Mouse (Mus musculus): Measurements from ENCODE around the gene Mettl13.
A peak's percentile ranks its signal among the peaks of the same experiment; 100 is the strongest.

Gene Mettl13

DNA sequence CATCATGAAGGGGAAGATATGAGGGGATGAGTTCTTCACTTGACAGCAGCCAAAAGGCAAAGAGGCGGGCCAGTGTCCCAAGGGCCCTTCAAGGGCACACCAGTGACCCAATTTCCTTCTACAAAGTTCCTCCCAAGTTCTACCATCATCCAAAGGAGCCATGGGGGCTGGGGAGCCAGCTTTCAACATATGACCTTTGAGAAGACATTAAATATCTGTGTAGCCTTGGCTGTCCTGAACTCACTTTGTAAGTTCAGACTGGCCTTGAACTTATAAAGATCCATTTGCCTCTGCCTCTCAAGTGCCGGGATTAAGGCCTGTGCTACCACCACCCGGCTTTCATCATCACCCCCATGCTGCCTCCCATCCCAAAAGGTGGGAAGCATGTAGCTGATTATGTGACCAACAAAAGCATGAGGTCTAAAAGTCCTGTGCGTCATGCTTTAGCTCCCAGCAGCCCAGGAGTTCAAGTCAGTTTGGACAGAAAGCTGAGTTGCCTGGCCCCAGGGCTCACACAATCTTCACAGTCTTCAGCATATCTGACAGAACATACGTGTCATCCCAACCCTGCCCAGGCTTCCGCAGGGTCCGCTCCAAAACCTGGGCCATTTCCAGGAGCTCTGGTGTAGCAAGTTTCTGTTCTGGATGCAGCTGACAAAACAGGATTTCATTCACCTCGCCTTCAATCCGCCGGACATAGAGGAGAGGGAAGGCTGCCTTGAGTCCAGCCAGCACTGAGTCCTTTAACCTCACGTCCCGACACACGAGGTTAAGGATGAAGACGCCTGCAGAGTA is 14.4 kb downstream of the Mettl13 start:
- no peak for DNase-seq (ENCODE audit: low read depth, low spot score)

DNA sequence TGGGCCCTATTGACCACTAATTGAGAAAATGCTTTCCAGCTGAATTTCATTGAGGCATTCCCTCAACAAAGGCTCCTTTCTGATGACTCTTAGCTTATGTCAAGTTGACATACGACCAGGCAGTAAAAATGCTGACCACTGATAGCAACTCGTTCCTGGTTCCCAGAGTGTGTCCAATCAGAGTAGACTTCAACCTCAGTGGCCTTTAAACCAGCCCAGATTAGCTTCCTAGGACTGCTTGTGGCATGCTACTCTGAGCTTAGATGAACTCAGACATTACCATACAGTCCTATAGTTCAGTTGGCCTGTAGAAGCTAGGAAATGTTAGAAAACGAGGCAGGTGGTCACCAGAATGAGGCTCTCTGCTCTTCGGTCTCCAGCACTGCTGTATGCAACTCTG is 16.0 kb downstream of the Mettl13 start:
- no peak for DNase-seq (ENCODE audit: low read depth, low spot score)

DNA sequence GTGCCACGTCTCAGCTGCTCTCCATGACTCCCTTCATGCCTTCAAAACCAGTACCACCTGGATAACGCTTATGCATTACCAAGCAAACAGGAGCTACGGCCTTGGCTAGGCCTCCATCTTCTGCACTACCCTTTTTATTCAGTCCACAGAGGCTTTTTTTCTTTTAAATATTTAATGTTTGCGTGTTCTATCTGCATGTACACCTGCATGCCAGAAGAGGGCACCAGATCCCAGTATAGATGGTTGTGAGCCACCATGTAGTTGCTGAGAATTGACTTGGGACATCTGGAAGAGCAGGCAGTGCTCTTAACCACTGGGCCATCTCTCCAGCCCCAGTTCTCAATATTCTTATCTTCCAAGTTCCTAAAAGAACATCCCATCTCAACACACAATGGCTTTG is 16.8 kb downstream of the Mettl13 start:
- DNase-seq (ENCODE audit: low read depth, low spot score) = no peak

DNA sequence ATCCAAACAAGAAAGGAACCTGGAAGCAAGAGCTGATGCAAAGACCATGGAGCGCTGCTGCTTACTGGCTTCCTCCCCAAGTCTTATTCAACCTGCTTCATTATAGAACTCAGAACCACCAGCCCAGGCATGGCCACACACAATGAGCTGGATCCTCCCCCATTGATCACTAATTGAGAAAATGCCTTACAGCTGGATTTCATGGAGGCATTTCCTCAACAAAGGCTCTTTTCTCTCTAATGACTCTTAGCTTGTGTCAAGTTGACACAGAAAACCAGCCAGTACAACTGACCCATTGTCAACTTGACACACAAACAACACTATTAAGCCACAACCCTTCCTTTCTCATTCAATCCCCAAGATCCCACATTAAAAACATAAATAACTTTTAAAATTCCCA is 17.7 kb downstream of the Mettl13 start:
- DNase-seq (ENCODE audit: low read depth, low spot score) = peak; percentile 58

DNA sequence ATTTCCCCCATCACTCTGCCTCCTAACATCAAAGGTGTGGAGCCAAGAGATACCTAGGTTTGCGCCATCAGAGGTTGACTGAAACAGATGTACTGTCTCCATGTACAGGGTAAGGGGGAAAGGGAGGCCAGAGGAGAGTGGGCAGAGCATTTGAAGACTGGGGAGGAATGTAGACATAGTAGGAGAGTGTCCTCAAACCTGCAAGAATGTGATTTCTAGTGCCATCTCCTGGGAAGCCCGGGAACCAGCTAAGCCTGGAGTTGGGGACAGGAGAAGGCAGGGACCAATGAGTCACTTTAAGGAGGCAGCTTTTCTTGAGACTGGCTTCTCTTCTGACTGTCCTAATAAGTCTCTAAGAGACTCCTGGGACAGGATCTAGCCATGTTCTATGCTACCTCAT is 18.7 kb downstream of the Mettl13 start:
- peak; percentile 66 for DNase-seq (ENCODE audit: low read depth, low spot score)

DNA sequence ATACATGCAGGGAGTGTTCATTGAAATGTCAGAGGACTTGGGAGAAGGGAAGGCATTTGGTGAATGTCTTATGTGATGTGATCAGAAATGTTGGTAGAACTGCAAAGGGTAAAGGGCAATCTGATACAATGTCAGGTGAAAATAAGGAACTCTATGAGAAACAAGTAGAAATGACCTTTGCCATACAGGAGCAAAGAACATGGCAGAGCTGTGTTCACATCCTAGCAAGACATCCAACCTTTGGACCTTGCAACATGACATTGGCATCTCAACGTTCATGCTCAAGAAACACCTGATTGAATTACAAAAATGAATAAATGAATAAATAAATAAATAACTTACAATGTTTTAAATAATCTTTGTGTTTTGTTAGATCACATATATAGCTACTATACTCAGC is 33.2 kb downstream of the Mettl13 start:
- no peak for DNase-seq (ENCODE audit: low read depth, low spot score)

DNA sequence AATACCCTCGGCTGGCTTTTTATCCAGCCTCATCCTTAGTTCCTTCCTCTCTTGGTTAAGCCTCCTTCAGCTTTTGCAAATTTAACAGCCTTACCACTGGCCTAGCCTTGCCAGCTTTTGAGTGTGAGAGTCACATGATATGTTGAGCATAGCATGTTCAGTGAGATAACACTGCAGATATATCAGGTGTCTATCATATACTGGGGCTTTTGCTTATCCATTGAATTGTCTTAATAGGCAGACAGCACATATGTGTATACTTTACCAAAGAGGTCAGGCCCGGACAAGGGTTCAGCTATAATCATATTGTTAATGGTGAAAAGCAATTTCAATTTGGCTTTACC is 38.4 kb downstream of the Mettl13 start:
- DNase-seq (ENCODE audit: low read depth, low spot score) = no peak

DNA sequence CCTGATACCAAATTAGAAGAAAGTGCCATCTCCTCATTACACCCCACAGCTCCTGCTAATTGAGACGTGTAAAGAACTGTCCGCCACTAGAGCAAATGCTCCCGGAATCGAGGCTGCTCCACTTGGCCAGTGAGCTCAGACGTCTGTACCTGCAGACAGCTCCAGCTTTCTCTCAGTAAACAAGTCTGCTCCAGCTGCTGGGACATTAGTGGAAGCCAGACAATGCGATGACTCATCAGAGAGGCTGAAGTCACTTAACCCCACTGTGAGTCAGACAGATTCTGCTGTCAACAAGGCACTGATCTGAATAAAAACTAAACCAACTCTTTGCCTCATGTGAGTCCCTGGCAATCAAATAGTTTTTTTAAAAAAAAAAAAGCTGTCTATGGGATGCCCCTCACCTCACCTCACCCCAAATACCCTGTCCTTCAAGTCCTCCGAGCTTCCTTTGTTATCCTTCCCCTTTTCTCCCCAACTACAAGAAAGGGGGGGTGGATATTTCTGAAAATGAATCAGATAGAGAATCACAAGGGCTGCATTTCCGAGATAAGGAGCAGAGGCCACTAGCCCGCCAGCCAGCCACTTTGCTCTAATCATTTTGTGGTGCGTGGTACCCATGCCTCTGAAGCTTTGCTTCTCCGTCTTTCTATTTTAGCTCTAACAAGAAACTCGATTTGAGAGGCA is 38.9 kb downstream of the Mettl13 start:
- peak; percentile 92 for DNase-seq (ENCODE audit: low read depth, low spot score)

DNA sequence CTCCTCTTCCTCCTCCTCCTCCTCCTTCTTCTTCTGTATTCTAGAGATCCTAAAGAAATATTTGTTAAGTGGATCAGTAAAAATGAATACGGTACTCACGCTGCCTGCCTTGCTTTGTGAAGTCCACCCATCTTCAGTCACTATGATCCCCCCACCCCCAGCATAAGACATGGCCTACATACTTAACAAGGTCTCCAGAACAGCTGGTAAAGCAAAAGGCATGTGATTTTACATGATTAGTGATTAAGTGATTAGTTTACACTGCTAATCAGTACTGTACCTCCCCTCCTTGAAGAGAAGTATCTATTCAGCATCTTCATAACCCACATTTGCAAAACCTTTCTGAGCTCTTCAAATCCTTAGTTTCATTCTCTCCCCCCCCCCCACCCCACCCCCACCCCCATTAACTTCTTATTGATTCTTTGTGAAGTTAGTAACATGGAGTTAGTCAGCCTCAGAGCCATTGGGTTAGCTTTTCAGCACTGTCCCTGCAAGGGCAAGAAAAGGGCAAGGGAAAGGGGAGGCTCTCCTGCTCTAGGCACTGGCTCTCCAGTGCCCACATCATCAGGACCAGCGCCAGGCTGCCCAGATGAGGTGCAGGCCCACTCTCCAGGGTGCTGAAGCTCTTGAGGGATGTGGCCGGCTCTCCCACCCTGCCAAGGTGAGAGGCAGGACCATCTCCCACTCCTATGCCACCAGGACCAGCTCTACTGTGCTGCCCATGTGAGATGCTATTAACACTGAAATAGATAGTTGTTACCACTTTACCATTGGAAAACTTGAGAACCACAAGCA is 39.9 kb downstream of the Mettl13 start:
- DNase-seq (ENCODE audit: low read depth, low spot score) = no peak

DNA sequence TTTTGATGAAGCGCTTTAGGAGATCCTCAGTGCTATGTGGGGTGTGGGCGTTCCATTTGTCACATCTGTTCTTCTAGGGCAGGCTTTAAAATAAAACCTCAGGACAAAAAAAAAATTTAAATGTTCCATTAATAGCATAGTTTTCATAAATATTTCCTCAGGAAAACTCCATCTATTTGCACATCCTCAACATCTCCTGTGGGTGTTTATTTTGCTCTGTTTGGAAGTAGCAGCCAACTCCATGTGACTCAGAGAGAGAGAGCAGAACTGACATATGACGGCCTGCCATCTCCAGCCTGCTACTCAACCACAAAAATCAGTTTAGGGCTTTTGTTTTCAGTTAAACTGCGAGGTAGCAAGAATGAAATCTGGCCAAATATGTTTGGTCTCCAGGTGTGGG is 41.8 kb downstream of the Mettl13 start:
- peak; percentile 66 for DNase-seq (ENCODE audit: low read depth, low spot score)

DNA sequence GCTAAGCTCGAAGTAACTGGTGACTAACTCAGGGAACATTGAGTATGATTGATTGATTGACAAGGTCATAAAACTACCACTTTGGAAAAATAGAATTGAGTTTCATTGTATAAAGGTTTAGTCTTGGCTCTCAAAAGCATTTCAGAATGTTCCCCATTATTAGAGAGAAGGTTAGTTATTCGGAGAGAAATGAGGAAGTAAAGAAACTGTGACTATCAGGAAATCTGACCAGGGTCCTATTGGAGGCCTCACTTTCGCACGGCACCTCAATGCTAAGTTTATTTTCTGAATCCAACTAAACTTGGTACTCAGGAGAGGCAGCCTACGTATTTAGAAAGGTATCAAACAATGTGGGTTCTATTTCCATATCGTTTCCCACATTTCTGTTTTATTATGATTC is 42.7 kb downstream of the Mettl13 start:
- DNase-seq (ENCODE audit: low read depth, low spot score) = no peak
